Mouse (Mus musculus) c-Kit-positive CD71-positive TER-119-positive erythroid progenitor cells, embryonic 14.5 days (primary cell): ENCODE data around the gene Lrrc1.

Experiments
- DNase-seq: peaks from one replicate; pipeline ENCODE4 v3.0.0-alpha.2; 2013; ENCODE audit warnings: low spot score

Gene Lrrc1

DNA sequence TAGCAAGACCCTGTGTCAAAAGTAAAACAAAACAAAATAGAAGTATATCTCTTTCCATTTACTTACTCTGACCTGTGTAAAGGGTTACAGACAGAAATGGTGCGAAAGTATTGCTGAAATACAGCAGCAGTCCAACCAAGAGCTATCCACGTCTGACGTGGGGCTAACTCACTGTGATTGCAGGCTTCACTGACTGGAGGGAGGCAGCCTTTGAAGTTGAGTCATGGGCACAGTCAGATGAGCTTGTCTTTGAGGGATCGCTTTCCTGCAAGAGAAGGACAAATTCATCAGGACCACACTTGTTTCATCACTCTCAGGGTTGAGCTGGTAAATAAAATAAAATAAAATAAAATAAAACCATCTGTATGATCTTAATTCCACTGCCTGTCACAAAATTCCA, 160.7 kb downstream of the Lrrc1 start:
- DNase-seq: no peak

DNA sequence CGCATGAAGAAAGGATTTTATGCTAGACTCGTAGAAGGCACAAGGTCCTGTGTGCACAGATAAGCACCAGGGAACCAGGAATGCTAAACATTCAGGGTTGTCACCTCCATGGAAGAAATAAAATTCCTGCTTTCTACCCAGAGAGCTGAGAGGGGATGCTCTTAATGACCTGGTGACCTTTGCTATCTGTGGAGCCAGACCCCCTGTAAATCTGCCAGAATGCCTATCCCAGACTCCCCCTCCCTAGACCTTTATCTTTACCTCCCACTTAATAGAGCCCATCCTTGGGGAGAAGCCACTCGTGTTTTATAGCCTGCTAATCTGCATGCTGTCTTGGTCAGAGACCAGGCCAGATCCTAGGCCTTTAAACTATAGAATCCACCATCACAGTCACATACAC, 162.2 kb downstream of the Lrrc1 start:
- DNase-seq: no peak

- peak; percentile 9 for DNase-seq
Measured at GRCm38 (mm10) chr9:77381565-77381964, 163.1 kb downstream of the Lrrc1 start.
